8 mouse cellular contexts compared by ENCODE assay signal in the genomic region with DNA sequence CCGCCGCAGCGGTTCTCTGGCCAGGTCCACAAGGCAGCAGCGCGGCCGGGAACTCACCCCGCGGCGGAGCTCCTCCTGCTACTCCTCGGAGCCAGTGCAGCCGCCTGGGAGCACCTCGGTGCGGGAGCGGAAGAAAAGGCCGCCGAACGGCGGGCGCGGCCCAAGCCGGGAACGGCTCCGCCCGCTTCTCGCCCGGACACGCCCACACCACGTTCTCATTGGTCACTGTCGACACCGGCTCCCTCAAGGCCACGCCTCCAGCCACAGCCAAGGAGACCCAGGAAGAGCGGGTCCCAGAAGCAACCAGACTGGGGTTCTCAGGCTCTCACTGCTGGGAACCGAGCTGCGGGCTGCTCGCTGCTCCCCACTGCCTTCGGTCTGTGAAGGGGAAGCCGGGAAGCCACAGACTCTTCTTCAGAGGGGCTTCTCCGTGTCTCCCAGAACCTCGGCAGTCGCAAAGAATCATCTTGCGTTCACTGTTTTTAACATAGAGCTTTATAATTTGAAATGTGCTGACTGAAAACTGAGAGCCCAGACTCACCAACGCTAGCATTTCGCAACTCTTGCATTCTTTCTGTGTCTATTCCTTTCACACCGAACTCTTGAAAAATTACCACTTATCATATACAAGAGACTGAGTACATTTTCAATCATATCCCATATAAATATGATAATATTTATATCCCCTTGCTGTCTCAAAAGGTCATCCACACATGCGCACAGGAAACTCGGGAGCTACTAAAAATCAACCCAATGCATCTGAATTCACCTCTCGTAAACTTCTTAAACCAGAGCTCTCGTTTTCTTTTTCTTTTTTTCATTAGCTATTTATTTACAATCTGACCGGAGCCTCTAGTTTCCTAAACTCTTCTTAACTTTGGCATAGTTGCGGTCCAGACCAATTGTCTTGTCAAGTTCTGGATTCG. TPM values are rescaled to one million over a fixed set of nuclear protein-coding genes. Genes with fewer than 3 reads are reported as not detected.
DNase-seq lines count a peak whose midpoint lies in the region; ATAC-seq and TF ChIP-seq lines count a peak whose summit lies in the region.

A gene (minus strand): TSS at position 170 of the 926 bp plus-strand sequence.

- H3K9ac ChIP-seq in forebrain, embryonic 14.5 days (ENCODE audit: low read length): peak within 1 kb of the TSS; percentile 77

- peak within 1 kb of the TSS; percentile 92 for H3K27ac ChIP-seq in forebrain, embryonic 14.5 days (ENCODE audit: low read depth, low read length)

- peak; percentile 99 for ATAC-seq in forebrain, embryonic 14.5 days
- ATAC-seq in neutrophil, adult 5-6 weeks (ENCODE audit: extremely low read depth, insufficient number of reproducible peaks, low FRiP score, poor library complexity, severe bottlenecking): peak; percentile 99

- TF ChIP-seq POLR2A in lung, adult 2 months (IDR thresholded peaks at IDR 0.05; ENCODE audit: borderline replicate concordance, extremely low read depth, low read depth, low read length): peak; percentile 87

- TF ChIP-seq CTCF in lung, adult 2 months (IDR thresholded peaks at IDR 0.05; ENCODE audit: insufficient read depth, low read length): no peak

- intact Hi-C loops in heart, postnatal 14 days (cut with DNase I): loop anchor here (2.0 kb wide), 1 partner anchor 44 kb away; no protein-coding TSS in a partner anchor

- no peaks in the 10 kb centered on the region; the same call in 1 of the 2 replicates for H3K27me3 ChIP-seq in forebrain, embryonic 14.5 days (replicated peaks; ENCODE audit: control insufficient read depth, insufficient read depth, low read length)

- WGBS in forebrain, embryonic 14.5 days: 6% methylated on average over 51 of the region's 51 CpGs
- 3% methylated on average over 51 of the region's 51 CpGs for WGBS in lung, adult 2 months

- peaks cover under 1% of the 10 kb centered on the region; the same call in 1 of the 2 replicates for H3K36me3 ChIP-seq in forebrain, embryonic 14.5 days (ENCODE audit: control insufficient read depth, insufficient read depth, low read length)

- peak within 1 kb of the TSS; percentile 60 for H3K4me2 ChIP-seq in forebrain, embryonic 14.5 days (ENCODE audit: low read length)

- no peaks in the 10 kb centered on the region for H3K9me3 ChIP-seq in forebrain, embryonic 14.5 days (replicated peaks; ENCODE audit: control insufficient read depth, low read length)

- peak within 1 kb of the TSS; percentile 67 for H3K4me3 ChIP-seq in forebrain, embryonic 14.5 days (ENCODE audit: low read depth, low read length)
- H3K4me3 ChIP-seq in lung, adult 2 months (replicated peaks; ENCODE audit: extremely low read depth, low read depth, low read length): peak within 1 kb of the TSS; percentile 81

- H3K4me1 ChIP-seq in forebrain, embryonic 14.5 days (ENCODE audit: control insufficient read depth, insufficient read depth, low read length): 0 out of 2 replicates have a peak, but pooled peaks cover 3% of the 10 kb centered on the region
- H3K4me1 ChIP-seq in lung, adult 2 months (ENCODE audit: control insufficient read depth, insufficient read depth, low read length): 0 out of 2 replicates have a peak, but pooled peaks cover 3% of the 10 kb centered on the region

- peak; percentile 97 for DNase-seq in ES-CJ7 (ENCODE audit: low read depth, low spot score)
- DNase-seq in cerebellum, adult 11 months: peak; percentile 95
- peak; percentile 98 for DNase-seq in forebrain, embryonic 14.5 days (ENCODE audit: low spot score)
- DNase-seq in heart, postnatal 14 days: peak; percentile 97 to 98
- DNase-seq in layer of hippocampus, adult 18-20 months (ENCODE audit: low spot score in 2 of 2): peak; percentile 94 to 97
- DNase-seq in lung, adult 2 months: peak; percentile 96
- peak; percentile 95 to 96 for DNase-seq in thymus, adult 18-20 months

RNA-seq across cellular contexts. Expression of the gene that starts here (rescaled TPM):
- polyA plus RNA-seq in forebrain, embryonic 14.5 days (2014; fragmentation: Nextera tagmentation; extraction: Ambion mirVana): 10.0 and 11.6 TPM in 2 replicates
- total RNA-seq in heart, postnatal 14 days (2021): 10 to 100 TPM; 20.8 to 21.1 TPM
- total RNA-seq in layer of hippocampus, adult 18-20 months (2021): 10 to 100 TPM; 12.8 to 14.3 TPM
- 5.0 and 7.7 TPM in 2 replicates for polyA plus RNA-seq in lung, adult 2 months (2012; rRNA removed)
- 46.4 and 50.7 TPM in 2 replicates for total RNA-seq in neutrophil, adult 5-6 weeks (2017)

Comparison
In these comparisons a context has a peak if more than half of its experiments do, and no peak if none do; other contexts are left out.
1. Peak in every context shown above with its lines: DNase-seq, ATAC-seq, H3K4me3 ChIP-seq and H3K27ac ChIP-seq.